Mouse (Mus musculus) fibroblast of lung, adult 2 months (primary cell): ENCODE measurements around the gene Enah.

Experiments used
- DNase-seq: peaks from one replicate; pipeline ENCODE4 v3.0.0-alpha.2; 2011; ENCODE audit warnings: low read depth

Enah gene

GRCm38 (mm10) chr1:182027426-182027979 lies 7.7 kb upstream of the Enah start:
- no peak for DNase-seq

- DNase-seq, result no peak
Measured at GRCm38 (mm10) chr1:182026821-182027220, 7.0 kb upstream of the Enah start.

- DNase-seq, result no peak
Measured at GRCm38 (mm10) chr1:182026120-182026519, 6.3 kb upstream of the Enah start.

- no peak for DNase-seq
Measured at GRCm38 (mm10) chr1:182021691-182022299, 2.0 kb upstream of the Enah start.

GRCm38 (mm10) chr1:182020831-182021460 lies 1.2 kb upstream of the Enah start:
- DNase-seq, result no peak

GRCm38 (mm10) chr1:182019266-182019925 lies 394 bp downstream of the Enah start:
- no peak for DNase-seq

- no peak for DNase-seq
Measured at GRCm38 (mm10) chr1:182018397-182019265, 1.2 kb downstream of the Enah start.

- no peak for DNase-seq
Measured at GRCm38 (mm10) chr1:182005831-182006230, 14.0 kb downstream of the Enah start.

- DNase-seq, result no peak
Measured at GRCm38 (mm10) chr1:181998673-181999072, 21.1 kb downstream of the Enah start.

GRCm38 (mm10) chr1:181997791-181998190 lies 22.0 kb downstream of the Enah start:
- DNase-seq, result no peak

- no peak for DNase-seq
Measured at GRCm38 (mm10) chr1:181993597-181993996, 26.2 kb downstream of the Enah start.

GRCm38 (mm10) chr1:181988367-181988766 lies 31.4 kb downstream of the Enah start:
- no peak for DNase-seq

- DNase-seq, result no peak
Measured at GRCm38 (mm10) chr1:181987226-181987625, 32.6 kb downstream of the Enah start.

- DNase-seq, result no peak
Measured at GRCm38 (mm10) chr1:181985880-181986279, 33.9 kb downstream of the Enah start.

- no peak for DNase-seq
Measured at GRCm38 (mm10) chr1:181984811-181985210, 35.0 kb downstream of the Enah start.

- DNase-seq, result no peak
Measured at GRCm38 (mm10) chr1:181980017-181980719, 39.6 kb downstream of the Enah start.

GRCm38 (mm10) chr1:181975510-181975909 lies 44.3 kb downstream of the Enah start:
- DNase-seq, result no peak

GRCm38 (mm10) chr1:181974897-181975296 lies 44.9 kb downstream of the Enah start:
- DNase-seq, result no peak

- DNase-seq, result no peak
Measured at GRCm38 (mm10) chr1:181965277-181965676, 54.5 kb downstream of the Enah start.

GRCm38 (mm10) chr1:181963827-181964226 lies 56.0 kb downstream of the Enah start:
- DNase-seq, result no peak

GRCm38 (mm10) chr1:181963351-181963750 lies 56.4 kb downstream of the Enah start:
- no peak for DNase-seq
